Mouse (Mus musculus): ENCODE measurements around the gene Smchd1.
"Not testable (repeated sequence)": the region's sequence is repeated elsewhere in the genome, so short reads cannot be mapped to it uniquely, and the experiment has no call there.

The Smchd1 gene

DNA sequence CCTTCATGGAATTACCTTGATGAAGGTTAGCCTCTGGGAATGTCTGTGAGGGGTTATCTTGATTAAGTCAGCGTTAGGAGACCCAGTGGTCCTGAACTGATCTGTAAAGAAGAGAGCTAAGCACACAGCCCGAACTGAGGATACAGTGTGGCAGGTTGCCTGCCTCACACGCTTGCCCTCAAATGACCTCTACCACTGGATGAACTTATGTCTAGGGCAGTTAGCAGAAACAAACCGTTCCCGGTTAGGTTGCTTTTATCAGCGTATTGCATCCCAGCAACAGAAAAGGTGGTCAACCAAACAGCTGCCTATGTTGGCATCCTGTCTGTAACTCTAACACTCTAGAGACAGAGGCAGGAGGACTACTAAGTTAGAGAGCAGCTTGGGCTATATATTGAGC lies 30.0 kb downstream of the Smchd1 start:
- no peak for DNase-seq (ENCODE audit: low spot score in 2 of 2)

DNA sequence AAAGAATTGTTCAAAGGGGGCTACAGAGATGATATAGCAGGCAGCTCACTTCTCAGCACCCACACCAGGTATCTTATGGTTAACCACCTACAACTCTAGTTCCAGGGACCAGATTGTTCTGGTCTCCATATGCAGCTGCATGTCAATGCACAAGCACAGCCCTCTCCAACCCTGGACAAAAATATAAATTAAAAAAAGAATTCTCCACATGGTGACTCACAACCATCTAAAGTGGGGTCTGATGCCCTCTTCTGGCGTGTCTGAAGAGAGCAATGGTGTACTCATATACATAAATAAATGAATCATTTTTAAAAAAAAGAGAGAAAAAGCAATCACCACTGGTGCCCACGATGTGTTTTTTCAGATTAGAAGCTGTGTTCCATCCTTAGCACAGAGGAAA lies 30.4 kb downstream of the Smchd1 start:
- DNase-seq (ENCODE audit: low spot score in 2 of 2): no peak

DNA sequence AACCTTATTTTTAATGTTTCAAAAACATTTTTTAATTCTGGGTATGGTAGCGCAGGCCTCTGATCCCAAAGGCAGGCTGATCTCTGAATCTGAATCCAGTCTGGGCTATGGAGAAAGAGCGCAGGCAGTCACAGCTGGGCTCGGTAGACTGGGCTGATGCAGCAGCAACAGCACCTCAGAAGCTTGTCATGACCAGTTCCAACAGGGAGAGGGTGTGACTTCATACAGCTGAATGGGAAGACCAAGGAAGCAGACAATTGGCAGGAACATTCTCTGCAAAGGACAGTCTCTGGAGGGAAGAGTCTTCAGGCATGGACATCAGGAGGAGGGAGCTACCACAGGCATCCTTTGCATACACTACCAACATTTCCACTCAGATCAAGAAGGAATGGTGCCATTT lies 31.0 kb downstream of the Smchd1 start:
- DNase-seq (ENCODE audit: low spot score in 2 of 2): no peak

DNA sequence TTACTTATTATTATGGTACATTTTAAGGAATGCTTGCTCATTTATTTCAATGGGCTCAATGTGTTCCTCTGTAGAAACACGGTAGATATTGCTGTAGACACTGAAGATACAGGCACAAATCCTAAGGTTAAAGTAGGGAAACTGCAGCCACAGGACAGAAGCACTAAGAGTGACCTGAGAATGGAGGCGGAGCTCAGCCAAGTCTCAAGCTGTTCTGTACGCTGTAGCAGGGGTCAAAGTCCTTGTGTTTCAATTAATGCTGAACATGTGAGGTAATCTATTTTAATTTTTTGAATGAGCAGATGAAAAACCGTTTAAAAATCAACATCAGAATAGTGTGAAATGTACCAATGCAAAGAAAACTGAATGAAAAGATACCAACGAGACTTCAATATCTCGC lies 31.9 kb downstream of the Smchd1 start:
- DNase-seq (ENCODE audit: low spot score in 2 of 2): no peak

DNA sequence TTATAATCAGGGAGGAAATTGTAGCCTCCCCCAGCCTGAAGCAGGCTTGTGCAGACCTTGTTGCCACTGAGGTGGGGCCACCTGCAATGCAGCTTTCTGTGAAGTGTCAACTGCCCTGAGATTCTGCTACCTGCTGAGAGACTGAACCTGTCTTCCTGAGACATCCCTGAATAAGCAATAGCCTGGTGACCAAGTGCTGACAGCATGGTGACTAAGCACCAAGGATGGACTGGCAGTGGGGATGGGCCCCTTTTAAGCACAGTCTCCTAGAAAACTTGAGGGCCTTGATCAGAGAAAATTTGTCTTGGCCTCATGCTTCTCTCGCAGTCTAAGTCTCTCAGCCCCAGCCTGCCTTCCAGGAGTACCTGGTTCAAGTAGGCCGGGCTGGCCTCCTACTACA lies 52.6 kb downstream of the Smchd1 start:
- not testable (repeated sequence) for DNase-seq (ENCODE audit: low spot score in 2 of 2)

DNA sequence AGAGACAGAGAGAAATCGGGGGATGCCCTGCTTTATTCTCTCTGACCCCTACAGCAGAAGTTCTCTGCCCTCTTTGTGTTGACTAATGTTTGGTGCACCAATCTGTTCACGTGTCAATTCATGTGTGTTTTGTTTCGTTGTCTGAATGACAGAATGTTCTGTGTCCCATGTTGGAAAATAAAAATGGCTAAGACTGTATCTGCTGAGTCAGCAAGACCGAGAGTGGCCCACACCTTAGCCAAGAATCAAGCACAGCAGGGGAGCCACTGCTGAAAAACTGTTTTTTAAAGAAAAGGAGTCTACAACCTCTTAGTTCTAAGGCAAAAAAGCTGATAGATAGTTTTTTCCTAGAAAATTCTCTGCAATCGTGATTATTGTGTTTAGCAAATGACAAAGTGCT lies 55.7 kb downstream of the Smchd1 start:
- DNase-seq (ENCODE audit: low spot score in 2 of 2): not testable (repeated sequence)

DNA sequence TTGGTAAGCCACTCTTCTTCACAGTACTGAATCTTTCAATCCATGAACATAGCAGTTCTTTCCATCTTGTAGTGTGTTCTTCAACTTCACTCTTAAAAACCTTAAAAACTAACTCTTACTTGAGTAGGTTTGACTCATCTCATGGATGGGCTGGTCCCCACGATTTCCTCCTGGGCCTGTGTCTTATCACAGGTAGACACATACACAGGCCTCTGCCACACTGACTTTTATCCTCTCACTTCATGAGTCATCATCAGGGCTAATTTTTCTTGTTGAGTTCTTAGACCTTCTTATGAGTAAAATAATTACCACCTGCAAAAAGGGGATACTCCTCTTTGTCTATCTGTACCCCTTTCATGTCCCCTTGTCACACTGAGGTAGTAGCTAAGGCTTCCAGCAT lies 58.1 kb downstream of the Smchd1 start:
- no peak for DNase-seq (ENCODE audit: low spot score in 2 of 2)

DNA sequence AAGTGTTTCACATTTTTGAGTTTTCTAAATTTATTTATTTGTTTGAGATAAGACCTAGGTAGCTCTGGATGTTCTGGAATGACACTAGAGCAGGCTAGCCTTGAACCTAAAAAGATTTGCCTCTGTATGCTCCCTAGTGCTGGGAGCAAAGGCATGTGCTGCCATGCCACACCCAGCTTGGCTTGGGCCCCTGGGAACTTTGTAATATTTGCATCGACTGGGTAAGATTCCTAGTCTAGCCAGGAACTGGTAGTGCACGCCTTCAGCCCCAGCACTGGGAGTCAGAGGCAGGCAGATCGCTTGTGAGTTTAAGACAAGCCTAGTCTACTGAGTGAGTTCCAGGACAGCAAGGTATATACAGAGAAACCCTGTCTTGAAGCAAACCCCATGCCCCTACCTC lies 87.7 kb downstream of the Smchd1 start:
- DNase-seq (ENCODE audit: low spot score in 2 of 2): no peak

DNA sequence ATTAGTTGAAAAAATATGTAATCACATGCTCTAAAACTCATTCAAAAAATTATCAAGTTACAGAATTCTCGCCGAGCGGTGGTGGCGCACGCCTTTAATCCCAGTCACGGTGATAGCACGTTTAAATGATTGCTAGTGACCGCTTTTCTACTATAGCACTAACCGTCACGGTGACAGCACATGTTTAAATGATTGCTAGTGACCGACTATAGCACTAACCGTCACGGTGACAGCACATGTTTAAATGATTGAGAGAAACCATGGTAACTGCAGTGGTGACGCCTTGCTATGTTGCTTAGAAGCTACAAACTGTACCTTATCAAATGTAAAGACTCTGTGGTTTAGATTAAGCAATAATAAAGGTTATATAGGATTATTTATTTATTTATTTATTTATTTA lies 94.8 kb downstream of the Smchd1 start:
- DNase-seq (ENCODE audit: low spot score in 2 of 2): no peak

DNA sequence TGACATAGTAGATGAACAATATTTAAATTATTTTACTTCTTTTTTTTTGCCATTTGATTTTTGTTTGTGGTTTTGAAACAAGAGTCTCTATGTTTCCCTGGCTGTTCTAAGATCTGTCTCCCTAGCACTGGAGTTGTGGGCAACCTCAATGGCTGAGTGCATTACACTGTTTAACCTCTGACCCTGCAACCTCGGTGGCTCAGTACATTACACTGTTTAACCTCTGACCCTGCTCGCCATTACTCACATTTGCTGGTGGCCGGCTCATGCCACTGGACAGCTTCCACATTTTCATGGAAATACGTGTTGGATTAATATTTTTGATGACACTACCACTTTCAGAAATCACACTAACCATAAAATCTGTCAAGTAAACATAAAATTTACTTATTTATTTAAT lies 97.2 kb downstream of the Smchd1 start:
- no peak for DNase-seq (ENCODE audit: low spot score in 2 of 2)

DNA sequence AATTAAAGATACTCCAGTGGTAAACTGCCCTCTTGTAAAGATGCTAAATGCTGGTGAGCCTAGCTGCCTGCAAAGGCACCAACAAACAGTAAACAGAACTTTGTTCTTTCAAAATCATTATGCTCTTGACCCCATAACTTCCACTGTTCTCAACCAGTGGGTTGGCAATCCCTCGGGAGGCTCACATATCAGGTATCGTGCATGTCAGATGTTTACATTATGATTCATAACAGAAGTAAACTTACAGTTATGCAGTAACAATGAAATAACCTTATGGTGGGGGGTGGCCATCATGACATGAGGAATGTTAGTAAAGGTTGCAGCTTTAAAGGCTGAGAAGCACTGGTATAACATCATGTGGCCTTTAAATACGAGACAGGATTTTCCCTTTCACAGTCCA lies 119.6 kb downstream of the Smchd1 start:
- DNase-seq (ENCODE audit: low spot score in 2 of 2): no peak

DNA sequence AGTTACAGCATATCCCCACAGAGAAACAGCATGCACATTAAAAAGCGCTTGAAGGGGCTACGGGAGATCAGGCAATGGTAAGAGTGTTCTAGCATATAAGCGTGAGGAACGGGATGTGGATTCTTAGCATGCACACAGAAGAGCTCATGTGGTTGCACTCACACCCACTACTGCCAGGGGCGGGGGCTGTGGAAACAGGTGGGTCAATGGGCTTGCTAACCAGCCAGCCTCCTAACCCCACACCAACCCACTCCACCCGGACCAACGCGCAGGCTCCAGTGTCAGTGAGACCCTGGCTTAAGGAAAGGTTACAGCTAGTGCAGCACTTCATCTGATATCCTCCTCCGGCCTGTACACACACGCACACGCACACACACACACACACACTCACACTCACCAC lies 120.9 kb downstream of the Smchd1 start:
- no peak for DNase-seq (ENCODE audit: low spot score in 2 of 2)

DNA sequence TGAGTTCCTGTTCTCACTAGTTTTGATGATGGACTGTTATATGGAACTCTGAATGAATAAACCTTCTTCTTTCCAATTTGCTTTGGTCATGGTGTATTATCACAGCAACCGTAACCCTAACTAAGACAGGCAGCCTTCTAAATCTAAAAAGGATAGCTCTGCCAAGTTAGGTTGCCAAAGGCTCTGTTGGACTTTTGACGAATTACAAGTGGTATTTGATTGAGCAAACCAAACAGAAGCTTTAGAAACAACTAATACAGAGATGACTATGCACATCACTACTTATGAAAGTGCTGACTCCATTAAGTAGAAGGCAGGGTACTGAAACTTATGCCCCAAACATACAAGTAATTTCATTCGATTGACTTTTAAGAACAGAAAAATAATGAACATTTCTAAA lies 127.0 kb downstream of the Smchd1 start:
- no peak for DNase-seq (ENCODE audit: low spot score in 2 of 2)

DNA sequence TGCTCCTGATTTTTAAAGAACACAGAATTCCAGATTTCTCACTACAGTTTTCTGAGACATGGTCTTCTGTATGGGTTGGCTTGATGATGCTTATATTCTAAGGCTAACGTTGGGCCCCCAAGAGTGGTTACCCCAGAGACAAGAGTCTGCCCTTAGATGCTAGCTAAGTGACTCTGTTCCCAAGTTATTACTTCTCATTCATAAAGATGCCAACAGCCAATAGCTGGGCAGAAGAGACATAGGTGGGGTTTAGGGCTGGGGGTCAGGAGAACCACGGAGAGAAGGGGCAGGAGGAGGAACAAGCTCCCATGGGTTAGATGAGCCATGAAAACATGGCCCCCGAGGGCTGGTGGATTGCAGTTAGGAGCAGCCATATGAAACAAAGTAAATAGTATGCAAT lies 133.1 kb downstream of the Smchd1 start:
- no peak for DNase-seq (ENCODE audit: low spot score in 2 of 2)

DNA sequence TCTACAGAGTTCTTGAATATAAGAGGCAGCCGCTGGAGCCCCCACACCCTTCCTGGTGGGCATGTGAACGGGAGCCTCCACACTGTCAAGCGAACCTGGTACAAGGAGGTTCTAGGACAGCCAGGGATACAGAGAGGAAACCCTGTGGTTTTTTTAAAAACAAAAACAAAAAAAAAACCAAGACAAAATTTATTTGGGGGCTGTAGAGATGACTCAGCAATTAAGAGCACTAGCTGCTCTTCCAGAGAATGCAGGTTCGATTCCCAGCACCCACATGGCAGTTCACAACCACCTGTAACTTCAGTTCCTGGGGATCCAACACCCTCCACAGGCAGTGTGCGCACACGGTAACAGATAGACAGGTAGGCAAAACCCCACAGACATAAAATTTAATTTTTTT lies 136.5 kb downstream of the Smchd1 start:
- no peak for DNase-seq (ENCODE audit: low spot score in 2 of 2)

DNA sequence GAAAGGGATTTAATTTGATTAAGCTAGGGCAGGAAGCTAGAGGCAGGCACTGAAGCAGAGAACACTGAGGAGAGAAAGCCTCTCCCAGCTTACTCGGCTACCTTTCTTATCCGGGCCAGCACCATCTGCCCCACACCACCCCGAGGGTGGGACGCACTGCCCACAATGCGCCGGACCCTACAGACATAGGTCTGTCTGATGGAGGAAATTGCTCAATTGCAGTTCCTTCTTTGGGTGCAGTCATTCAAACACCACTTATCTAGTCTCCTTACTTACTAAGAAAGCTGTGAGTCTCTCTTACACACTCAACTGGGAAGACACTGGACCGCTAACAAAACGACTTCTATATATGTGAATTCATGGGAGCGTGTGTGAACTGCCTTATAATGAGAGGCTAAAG lies 137.6 kb downstream of the Smchd1 start:
- DNase-seq (ENCODE audit: low spot score in 2 of 2): no peak

DNA sequence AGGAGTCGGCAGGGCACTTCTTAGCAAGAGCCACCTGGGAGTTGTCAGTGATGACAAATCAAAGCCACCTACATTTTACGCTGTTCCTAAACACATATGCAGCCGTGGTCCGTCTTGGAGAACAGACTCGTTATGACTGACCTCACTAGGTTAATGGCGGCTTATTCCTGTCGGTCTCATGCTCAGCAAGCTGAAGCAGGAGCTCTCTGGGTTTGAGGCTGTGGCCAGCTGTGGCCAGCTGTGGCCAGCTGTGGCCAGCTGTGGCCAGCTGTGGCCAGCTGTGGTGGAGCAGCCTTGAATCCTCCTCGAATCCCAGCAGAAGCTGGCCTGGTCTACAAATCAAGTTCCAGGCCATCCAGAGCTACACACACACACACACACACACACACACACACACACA lies 138.7 kb downstream of the Smchd1 start:
- DNase-seq (ENCODE audit: low spot score in 2 of 2): no peak

DNA sequence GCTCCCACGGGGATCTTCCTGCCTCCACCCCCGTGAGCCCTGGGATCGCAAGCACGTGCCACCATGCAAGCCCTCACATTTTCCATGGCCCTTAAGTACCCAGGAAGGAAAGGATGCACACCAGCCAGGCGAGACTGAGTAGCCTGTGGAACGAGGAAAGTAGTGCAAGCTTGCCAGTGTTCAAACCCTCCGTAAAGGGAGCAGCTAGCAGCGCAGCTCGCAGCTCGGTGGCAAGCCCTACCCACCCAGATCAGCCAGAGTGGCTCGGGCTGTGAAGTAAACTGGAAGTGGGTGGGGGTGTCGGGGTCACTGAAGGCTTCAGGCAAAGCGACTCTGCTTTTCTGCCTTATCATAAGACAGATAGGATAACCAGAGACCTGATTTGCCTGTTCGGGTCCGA lies 142.8 kb downstream of the Smchd1 start:
- no peak for DNase-seq (ENCODE audit: low spot score in 2 of 2)

DNA sequence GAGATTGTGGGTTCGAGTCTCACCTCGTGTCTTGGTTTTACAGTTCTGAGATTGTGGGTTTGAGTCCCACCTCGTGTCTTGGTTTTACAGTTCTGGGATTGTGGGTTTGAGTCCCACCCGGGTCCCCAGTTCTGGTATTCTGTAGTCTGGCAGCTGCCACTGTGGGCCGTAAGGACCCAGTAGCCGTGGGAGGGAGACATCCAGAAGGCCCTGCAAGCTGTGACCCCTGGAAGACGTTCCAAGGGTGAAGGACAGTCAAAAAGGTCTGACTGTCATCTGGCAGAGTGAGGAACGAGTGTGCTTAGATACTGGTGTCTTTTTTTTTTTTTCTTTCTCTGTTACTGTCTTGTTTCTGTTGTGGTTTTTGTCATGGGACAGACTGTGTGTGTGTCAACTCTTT lies 154.4 kb downstream of the Smchd1 start:
- DNase-seq (ENCODE audit: low spot score in 2 of 2): not testable (repeated sequence)

DNA sequence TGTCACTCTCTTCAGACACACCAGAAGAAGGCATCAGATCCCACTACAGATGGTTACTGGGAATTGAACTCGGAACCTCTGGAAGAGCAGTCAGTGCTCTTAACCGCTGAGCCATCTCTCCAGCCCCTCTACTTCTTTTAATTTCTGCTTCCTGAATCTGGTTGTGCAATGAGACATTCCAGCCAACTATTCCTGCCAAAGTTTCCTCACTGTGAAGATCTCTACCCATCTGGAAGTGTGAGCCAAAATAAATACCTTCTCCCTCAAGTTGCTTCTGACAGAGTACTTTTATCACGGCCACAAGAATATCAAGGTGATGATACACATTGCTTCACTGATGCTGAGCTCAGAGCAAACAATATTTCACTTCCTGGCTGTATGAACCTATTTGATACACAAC lies 155.8 kb downstream of the Smchd1 start:
- DNase-seq (ENCODE audit: low spot score in 2 of 2): no peak

DNA sequence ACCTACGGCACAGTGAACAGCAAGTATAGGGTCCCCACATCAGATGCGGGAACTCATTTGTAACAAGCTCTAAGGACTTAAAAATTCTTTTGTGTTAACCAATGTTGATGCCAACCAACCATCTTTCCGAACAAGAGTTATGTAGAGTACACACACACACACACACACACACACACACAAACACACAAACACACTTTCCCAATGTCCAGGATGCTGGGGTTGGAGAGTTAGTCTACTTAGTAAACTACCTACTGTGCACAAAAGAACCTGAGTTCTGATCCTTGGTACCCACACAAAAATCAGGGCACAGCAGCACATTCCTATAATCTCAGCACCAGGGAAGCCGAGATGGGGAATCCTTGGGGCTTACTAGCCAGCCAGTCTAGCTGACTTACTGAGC lies 157.6 kb downstream of the Smchd1 start:
- no peak for DNase-seq (ENCODE audit: low spot score in 2 of 2)

DNA sequence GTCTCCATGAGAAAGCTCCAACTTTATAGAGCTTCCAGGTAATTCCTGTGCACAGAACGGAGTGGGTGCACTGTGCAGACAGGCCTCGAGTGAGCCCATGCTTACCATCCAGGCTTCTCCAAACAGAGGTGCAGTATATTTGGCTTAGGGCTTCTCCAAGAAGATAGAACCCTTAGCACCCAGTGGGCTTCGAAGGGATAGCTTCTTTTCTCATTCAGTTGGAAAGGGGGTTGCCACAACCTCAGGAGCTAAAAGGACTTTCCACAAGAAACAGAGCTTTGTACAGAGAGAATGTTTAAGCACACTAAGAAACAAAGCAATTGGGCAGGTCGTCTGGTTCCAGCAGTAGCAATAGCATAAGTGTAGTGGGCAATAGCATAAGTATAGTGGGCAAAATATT lies 160.8 kb downstream of the Smchd1 start:
- no peak for DNase-seq (ENCODE audit: low spot score in 2 of 2)

DNA sequence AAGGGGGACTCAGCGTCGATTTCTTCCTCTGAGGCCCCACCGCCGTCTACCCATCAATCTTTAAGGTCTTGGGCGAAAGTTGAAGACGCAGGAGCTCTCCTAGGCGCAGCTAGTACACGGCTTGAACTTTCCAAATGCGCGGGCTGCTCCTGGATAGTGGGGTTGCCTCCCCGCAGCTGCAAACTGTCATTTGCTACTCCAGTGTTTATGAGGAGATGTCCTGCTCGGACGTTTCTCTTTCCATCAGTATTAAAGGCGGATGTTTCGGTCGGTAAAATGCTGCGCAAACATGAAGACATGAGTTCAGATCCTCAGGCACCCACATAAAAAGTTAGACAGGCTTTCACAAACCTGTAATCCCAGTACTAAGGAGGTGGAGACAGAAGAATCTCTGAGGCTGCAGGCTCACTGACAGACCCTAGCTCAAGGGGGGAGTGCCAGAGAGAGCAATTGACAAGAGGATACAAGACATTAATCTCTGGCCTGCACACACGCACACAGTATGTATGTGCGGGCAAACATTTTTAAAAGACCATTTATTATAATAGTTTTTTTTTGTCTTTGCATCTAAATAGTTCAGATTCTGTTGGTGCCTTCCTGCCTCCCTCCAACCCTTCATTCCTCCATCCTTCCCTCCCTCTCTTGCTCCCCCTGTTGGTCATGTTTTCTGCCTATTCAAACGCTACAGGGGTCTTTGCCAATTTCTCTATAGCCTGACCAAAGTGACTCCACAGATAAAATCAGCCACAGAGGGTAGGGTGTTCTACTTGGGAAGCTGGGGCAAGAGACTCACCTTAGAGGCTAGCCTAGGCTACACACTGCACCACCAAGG lies 163.6 kb downstream of the Smchd1 start, which contains the start of gene Emilin2:
Gene Emilin2, minus strand, starts transcription at position 639 of the 832 bp plus-strand sequence.
- peak; percentile 56 to 76 for DNase-seq (ENCODE audit: low spot score in 2 of 2)

All from spleen, postnatal 10 days (tissue).